In the genomic region with DNA sequence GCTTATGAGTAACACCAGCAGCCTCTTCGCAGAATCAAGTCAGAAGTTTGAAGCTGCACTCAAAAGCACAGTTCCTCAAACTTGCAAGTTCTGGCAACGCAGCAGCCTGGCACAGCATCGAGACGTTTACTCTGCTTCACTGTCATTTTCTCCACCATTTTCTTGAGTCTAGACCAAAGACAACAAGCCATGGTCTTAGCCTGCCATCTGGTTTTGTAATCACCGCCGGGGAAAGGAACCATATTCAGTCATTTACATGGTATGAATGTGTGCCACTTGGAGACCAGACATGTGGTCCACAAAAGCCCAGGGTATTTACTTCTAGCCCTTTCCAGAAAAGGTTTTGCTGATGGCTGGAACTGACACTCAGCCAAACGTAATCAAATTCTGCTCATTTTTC, we compare ENCODE assay signal across 12 mouse cellular contexts.
DNase-seq lines count a peak whose midpoint lies in the region; ATAC-seq lines count a peak whose summit lies in the region.
"Had no signal": no experiment of that assay in that cellular context is flagged by ENCODE, and none has a peak within 500 bp of the region (broad histone marks: within the 10 kb centered on the region; RNA-seq: fewer than 3 reads in every experiment).

No protein-coding gene starts in this region.

- no peak for ATAC-seq in cerebellum, adult (ENCODE audit: insufficient number of reproducible peaks, low FRiP score, low TSS enrichment)
- ATAC-seq: forebrain, embryonic 15.5 days; intestine, embryonic 16.5 days had no signal

- DNase-seq in cerebellum, postnatal 10 days = peak; percentile 7 to 12
- peak; percentile 81 for DNase-seq in heart, adult 11 months
- no peak for DNase-seq in heart, adult 8-10 months (ENCODE audit: low spot score)
- peak; percentile 65 for DNase-seq in fibroblast of lung, adult 2 months (ENCODE audit: low read depth)
- no peak for DNase-seq in urinary bladder, adult 18-20 months (ENCODE audit: low spot score in 2 of 2)
- no peak for DNase-seq in layer of hippocampus, adult 8-10 months (ENCODE audit: low spot score in 2 of 2)
- DNase-seq: adrenal gland, postnatal 36 days; cerebellum, adult 11 months; kidney, adult 2 months had no signal

Comparison
In these comparisons a context has a peak if more than half of its experiments do, and no peak if none do; other contexts are left out.
1. DNase-seq: peak in cerebellum, postnatal 10 days (2 of 2), heart, adult 11 months (single experiment) and fibroblast of lung, adult 2 months (single experiment); none in heart, adult 8-10 months (single experiment), urinary bladder, adult 18-20 months (0 of 2) and layer of hippocampus, adult 8-10 months (0 of 2).